Mouse (Mus musculus): ENCODE measurements at regions not wholly inside any gene's neighbourhood (a gene's known extent, or its start where the extent isn't known, plus 50 kb on each side); places are given as distances from the start of the nearest gene placed in this dataset.

GRCm38 (mm10) chr13:101216897-101217480 is 383.8 kb upstream of the Slc30a5 start:
- no peaks in the 10 kb centered on the region for H3K9me3 ChIP-seq (replicated peaks; ENCODE audit: low read length)
- TF ChIP-seq CHD1 (IDR thresholded peaks at IDR 0.05; ENCODE audit: low read depth, low read length) (no peak), TCF12 (IDR thresholded peaks at IDR 0.05; ENCODE audit: low read depth, low read length) (no peak), KAT2A (IDR thresholded peaks at IDR 0.05; ENCODE audit: insufficient replicate concordance, low read length) (no peak), ZMIZ1 (IDR thresholded peaks at IDR 0.05; ENCODE audit: low read depth, low read length) (no peak), E2F4 (IDR thresholded peaks at IDR 0.05; ENCODE audit: insufficient replicate concordance, low read depth, low read length) (no peak), MEF2A (IDR thresholded peaks at IDR 0.05; ENCODE audit: borderline replicate concordance, low read depth, low read length) (no peak), SIN3A (IDR thresholded peaks at IDR 0.05; ENCODE audit: low read length) (no peak), USF2 (conservative IDR thresholded peaks at IDR 0.05; ENCODE audit: low read depth, low read length) (no peak), PAX5 (IDR thresholded peaks at IDR 0.05; ENCODE audit: low read length) (no peak)
- H3K4me2 ChIP-seq (ENCODE audit: insufficient read depth, low read depth, poor library complexity, severe bottlenecking), result no peak overlapping the region
- no peak overlapping the region for H3K4me3 ChIP-seq (replicated peaks in 1 of 3; ENCODE audit: low read depth in 2 of 3, low read length in 2 of 3, poor library complexity in 1 of 3)
- H3K27ac ChIP-seq (ENCODE audit: insufficient read depth, low read depth), result no peak overlapping the region
- H3K9ac ChIP-seq (ENCODE audit: insufficient read depth, low read depth), result no peak overlapping the region
- dilution Hi-C loops (cut with MboI; ENCODE audit: extremely low pct_ligation_motif_present, extremely low pct_unique_long_range_greater_than_20kb, low sequenced_read_pairs), result no loop called here
- no peaks in the 10 kb centered on the region for H3K36me3 ChIP-seq (replicated peaks in 1 of 2; ENCODE audit: control insufficient read depth in 1 of 2, insufficient read depth in 1 of 2, low read length in 1 of 2)
- in situ Hi-C loops (cut with MboI; ENCODE audit: low pct_ligation_motif_present, low pct_unique_long_range_greater_than_20kb, low sequenced_read_pairs), result no loop called here
- DNase-seq (ENCODE audit: extremely low read depth), result no peak
- H3K4me1 ChIP-seq (ENCODE audit: control insufficient read depth in 1 of 2, insufficient read depth in 2 of 2), result 0 out of 4 replicates have a peak, but pooled peaks cover 0 to 2% of the 10 kb centered on the region in 2 experiments
- H3K27me3 ChIP-seq (replicated peaks), result no peaks in the 10 kb centered on the region
- no peaks in the 10 kb centered on the region for H3K79me2 ChIP-seq (replicated peaks; ENCODE audit: control insufficient read depth, extremely low read depth, insufficient read depth, poor library complexity, severe bottlenecking)

- Histone ChIP-seq H3K27me3 (replicated peaks) (no peaks in the 10 kb centered on the region), H3K27ac (ENCODE audit: insufficient read depth, low read depth) (no peak overlapping the region), H3K4me2 (ENCODE audit: insufficient read depth, low read depth, poor library complexity, severe bottlenecking) (no peak overlapping the region), H3K4me3 (replicated peaks in 1 of 3; ENCODE audit: low read depth in 2 of 3, low read length in 2 of 3, poor library complexity in 1 of 3) (no peak overlapping the region), H3K4me1 (ENCODE audit: control insufficient read depth in 1 of 2, insufficient read depth in 2 of 2) (0 out of 4 replicates have a peak, but pooled peaks cover 0 to 2% of the 10 kb centered on the region in 2 experiments), H3K79me2 (replicated peaks; ENCODE audit: control insufficient read depth, extremely low read depth, insufficient read depth, poor library complexity, severe bottlenecking) (no peaks in the 10 kb centered on the region), H3K36me3 (replicated peaks in 1 of 2; ENCODE audit: control insufficient read depth in 1 of 2, insufficient read depth in 1 of 2, low read length in 1 of 2) (no peaks in the 10 kb centered on the region), H3K9ac (ENCODE audit: insufficient read depth, low read depth) (no peak overlapping the region), H3K9me3 (replicated peaks; ENCODE audit: low read length) (no peaks in the 10 kb centered on the region)
- no peak for TF ChIP-seq MAFK (IDR thresholded peaks at IDR 0.05; ENCODE audit: insufficient replicate concordance, low read length)
- no peak for TF ChIP-seq JUN (IDR thresholded peaks at IDR 0.05; ENCODE audit: insufficient read depth, low read depth, low read length)
- TF ChIP-seq NELFE (IDR thresholded peaks at IDR 0.05; ENCODE audit: low read depth, low read length), result no peak
- TF ChIP-seq RAD21 (IDR thresholded peaks at IDR 0.05; ENCODE audit: low read depth, low read length), result no peak
- no peak for TF ChIP-seq MYC (IDR thresholded peaks at IDR 0.05; ENCODE audit: low read depth, low read length)
- TF ChIP-seq ZMIZ1 (IDR thresholded peaks at IDR 0.05; ENCODE audit: low read depth, low read length), result no peak
- no peak for TF ChIP-seq KAT2A (IDR thresholded peaks at IDR 0.05; ENCODE audit: insufficient replicate concordance, low read length)
- in situ Hi-C loops (cut with MboI; ENCODE audit: low pct_ligation_motif_present, low pct_unique_long_range_greater_than_20kb, low sequenced_read_pairs), result no loop called here
- dilution Hi-C loops (cut with MboI; ENCODE audit: extremely low pct_ligation_motif_present, extremely low pct_unique_long_range_greater_than_20kb, low sequenced_read_pairs), result no loop called here
- no peak for DNase-seq (ENCODE audit: extremely low read depth)
Measured at GRCm38 (mm10) chr13:101216421-101216820, 383.2 kb upstream of the Slc30a5 start.

All from CH12.LX (cell line).